Mouse (Mus musculus): ENCODE measurements at regions not wholly inside any gene's neighbourhood (a gene's known extent, or its start where the extent isn't known, plus 50 kb on each side); places are given as distances from the start of the nearest gene placed in this dataset.

GRCm38 (mm10) chr3:66403707-66404106 is 107.1 kb upstream of the Veph1 start:
- TF ChIP-seq CTCF (IDR thresholded peaks at IDR 0.05; ENCODE audit: extremely low read depth, insufficient read depth, low read length) (no peak), POLR2A (IDR thresholded peaks at IDR 0.05; ENCODE audit: extremely low read depth, insufficient read depth, low read length) (no peak)

Measured in cortical plate, adult 2 months (tissue).